Mouse (Mus musculus) cerebellum, adult 18-20 months (tissue): Measurements from ENCODE around the gene Ppil6.

ENCODE experiments used
- DNase-seq, 2 experiments: peaks; one replicate each; pipeline ENCODE4 v3.0.0; 2021

The Ppil6 gene

GRCm38 (mm10) chr10:41489708-41490517 is at the start of gene Ppil6, which contains the start of gene Smpd2:
TSS of gene Ppil6 (plus strand) at chr10:41490439.
TSS of gene Smpd2 (minus strand) at chr10:41490369.
- DNase-seq: peak; percentile 91 to 92

DNA sequence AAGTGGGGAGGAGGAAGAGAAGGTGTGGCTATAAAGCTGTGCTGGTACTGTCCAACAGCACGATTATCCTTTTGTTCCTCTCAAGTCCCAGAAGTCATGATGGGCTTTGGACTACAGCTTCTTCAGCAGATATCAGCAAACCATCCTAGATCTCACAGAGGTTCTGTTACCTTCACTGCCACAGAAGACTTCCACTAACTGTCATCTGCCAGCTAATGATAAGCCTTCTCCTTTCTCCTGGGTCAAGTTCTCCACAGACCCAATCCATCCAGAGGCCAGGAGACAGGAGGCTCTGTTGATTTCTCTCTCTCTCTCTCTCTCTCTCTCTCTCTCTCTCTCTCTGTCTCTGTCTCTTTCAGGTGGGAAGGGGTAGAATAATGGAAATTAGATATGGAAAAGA is 42.0 kb upstream of the Ppil6 start:
- DNase-seq: no peak

GRCm38 (mm10) chr10:41449684-41450083 is 40.6 kb upstream of the Ppil6 start:
- DNase-seq: peak; percentile 53 to 59

DNA sequence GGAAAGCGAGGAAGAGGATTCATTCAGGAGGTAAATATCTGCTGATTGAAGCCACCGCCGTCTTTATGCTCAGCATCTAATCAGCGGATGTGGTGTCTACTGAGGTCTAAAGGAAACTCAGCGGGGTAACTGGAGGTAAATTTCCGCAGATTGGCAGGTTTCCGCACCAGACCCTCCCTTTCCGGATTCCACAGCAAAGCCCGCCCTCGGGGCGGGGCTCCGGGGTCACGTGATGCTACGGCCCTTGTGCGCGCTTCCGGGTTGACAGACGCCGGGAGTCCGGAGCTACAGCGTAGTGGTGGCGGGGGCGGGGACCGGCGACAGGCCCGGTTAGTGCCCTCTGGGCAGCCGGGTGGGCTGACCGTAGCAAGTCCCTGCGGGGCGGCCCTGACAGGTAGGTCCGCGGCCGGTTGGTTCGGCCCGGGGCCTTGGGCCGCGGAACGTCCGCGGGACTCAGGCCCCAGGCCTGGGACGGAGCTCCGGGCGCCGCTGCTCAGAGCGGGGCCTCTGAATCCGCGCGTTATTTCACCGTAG is 40.0 kb upstream of the Ppil6 start, which contains the start of gene Zbtb24:
Zbtb24 (plus strand) TSS at position 247 of the 534 bp plus-strand sequence.
- peak; percentile 94 to 98 for DNase-seq

DNA sequence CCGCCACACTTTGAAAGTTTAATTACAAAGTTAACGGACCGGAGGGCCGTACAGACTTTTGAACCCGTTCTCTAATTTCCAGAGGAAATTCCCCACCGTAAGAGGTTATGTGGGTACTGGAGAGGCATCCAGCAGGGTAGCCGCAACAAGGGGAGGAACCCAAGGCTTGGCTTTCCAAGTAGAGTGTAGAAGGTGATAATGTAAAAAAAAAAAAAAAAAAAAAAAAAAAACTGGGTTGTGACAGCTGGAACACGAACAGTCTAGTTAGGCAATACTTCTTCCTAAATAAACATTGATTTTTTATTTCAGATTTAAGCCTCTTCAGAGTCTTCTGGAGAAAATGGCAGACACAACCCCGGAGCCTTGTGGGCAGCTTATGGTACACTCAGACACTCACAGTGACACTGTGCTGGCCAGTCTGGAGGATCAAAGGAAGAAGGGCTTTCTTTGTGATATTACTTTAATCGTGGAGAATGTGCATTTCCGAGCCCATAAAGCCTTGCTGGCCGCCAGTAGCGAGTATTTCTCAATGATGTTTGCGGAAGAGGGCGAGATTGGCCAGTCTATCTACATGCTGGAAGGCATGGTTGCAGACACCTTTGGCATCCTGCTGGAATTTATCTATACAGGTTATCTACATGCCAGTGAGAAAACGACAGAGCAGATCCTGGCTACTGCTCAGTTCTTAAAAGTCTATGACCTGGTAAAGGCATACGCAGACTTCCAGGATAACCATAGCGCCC is 39.3 kb upstream of the Ppil6 start:
- no peak for DNase-seq

DNA sequence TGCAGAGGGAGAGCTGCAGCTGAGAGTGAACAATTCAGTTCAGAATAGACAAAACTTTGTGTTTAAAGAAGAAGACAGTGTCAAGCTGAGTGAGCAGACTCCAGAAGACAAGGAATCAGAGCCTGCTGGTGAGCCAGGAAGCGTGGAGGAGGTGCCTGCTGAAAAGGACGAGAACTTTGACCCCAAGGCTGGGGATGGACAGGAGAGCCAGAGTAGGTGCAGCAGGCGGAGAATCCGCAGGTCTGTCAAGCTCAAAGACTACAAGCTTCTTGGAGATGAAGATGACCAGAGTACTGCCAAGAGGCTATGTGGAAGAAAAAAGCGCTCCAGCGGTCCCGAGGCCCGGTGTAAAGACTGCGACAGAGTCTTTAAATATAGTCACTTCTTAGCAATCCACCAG is 38.6 kb upstream of the Ppil6 start:
- no peak for DNase-seq

- no peak for DNase-seq
These were observed 37.4 kb upstream of the Ppil6 start for GRCm38 (mm10) chr10:41452791-41453190.

- DNase-seq: no peak
These were observed 30.2 kb upstream of the Ppil6 start for GRCm38 (mm10) chr10:41459990-41460389.

DNA sequence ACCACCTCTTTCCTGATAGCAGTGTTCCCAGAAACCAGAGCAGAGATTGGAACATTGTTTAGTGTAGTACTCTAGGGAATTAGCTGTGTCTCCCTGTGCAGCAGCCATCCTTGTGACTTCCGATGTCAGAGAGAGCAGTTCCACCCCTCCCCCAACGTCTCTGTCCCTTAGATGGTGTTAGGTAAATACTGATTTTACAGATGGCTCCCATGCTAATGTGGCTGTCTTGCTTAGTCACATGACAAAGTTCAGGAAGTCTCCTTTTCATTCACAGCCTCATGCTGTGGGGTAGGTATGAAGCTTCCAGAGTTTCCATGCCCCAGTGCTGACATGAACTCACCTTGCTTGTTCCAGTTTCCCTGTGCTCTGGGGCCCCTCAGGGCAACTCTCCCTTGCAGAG is 29.7 kb upstream of the Ppil6 start:
- no peak for DNase-seq

GRCm38 (mm10) chr10:41461057-41461722 is 29.0 kb upstream of the Ppil6 start:
- DNase-seq: no peak

DNA sequence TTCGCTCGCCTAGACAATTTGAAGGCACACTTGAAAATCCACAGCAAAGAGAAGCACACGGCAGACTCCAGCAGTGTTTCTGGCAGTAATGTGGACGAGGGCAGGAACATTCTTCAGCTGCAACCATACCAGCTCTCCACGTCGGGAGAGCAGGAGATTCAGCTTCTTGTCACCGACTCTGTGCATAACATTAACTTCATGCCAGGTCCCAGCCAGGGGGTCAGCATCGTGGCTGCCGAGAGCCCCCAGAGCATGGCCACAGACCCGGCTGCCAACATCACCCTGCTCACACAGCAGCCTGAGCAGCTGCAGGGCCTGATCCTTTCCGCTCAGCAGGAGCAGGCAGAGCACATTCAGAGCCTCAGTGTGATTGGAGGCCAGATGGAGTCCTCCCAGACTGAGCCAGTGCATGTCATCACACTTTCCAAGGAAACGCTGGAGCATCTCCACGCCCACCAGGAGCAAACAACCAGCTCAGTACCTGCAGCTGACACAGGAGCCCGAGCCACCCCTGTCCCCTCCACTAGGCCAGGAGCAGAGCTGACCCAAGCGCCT is 25.8 kb upstream of the Ppil6 start:
- DNase-seq: no peak

GRCm38 (mm10) chr10:41467325-41467724 is 22.9 kb upstream of the Ppil6 start:
- no peak for DNase-seq

DNA sequence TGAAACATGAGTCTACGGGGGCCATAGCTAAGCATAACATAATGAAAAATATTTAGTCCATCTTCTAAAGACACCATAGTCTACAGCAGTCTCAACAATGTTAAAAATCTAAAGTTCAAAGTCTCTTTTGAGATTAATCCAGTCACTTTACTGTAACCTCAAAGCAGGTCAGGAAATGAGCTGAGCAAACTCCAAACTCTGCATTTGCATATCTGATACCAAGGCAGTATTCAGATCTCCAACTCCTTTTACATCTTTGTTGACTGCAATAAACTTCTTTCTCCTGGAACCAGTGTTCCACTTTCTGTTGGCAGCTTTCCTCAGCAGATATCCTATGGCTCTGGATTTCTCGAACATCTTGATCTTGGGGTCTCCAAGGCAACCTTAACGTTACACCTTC is 19.5 kb upstream of the Ppil6 start:
- no peak for DNase-seq

GRCm38 (mm10) chr10:41472534-41472933 is 17.7 kb upstream of the Ppil6 start:
- no peak for DNase-seq

- no peak for DNase-seq
These were observed 17.2 kb upstream of the Ppil6 start for GRCm38 (mm10) chr10:41472962-41473481.

- no peak for DNase-seq
These were observed 16.3 kb upstream of the Ppil6 start for GRCm38 (mm10) chr10:41473782-41474468.

GRCm38 (mm10) chr10:41474981-41475391 is 15.3 kb upstream of the Ppil6 start:
- DNase-seq: no peak

GRCm38 (mm10) chr10:41476171-41477017 is 13.8 kb upstream of the Ppil6 start, which contains the start of gene Mical1:
TSS of gene Mical1 (plus strand) at chr10:41476314.
- no peak for DNase-seq

DNA sequence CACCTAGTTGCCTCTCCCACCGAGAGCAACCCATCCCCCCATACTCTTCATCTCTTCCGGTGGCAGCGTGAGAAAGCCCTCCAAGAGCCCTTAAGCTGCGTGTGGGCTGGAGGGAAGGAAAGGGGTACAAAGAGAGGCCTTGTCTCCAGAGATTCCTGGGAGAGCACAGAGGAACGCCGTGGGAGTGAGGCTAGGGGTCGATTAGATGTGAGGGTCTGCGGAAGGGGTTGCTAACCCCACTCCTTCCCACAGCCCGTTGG is 13.3 kb upstream of the Ppil6 start:
- DNase-seq: no peak

GRCm38 (mm10) chr10:41477278-41478181 is 12.7 kb upstream of the Ppil6 start:
- no peak for DNase-seq
